Mouse (Mus musculus) lung, postnatal 14 days (tissue): ENCODE results near the gene Dip2a.

ENCODE experiments used
- DNase-seq: peaks from one replicate; pipeline ENCODE4 v3.0.0; 2021

Gene Dip2a

DNA sequence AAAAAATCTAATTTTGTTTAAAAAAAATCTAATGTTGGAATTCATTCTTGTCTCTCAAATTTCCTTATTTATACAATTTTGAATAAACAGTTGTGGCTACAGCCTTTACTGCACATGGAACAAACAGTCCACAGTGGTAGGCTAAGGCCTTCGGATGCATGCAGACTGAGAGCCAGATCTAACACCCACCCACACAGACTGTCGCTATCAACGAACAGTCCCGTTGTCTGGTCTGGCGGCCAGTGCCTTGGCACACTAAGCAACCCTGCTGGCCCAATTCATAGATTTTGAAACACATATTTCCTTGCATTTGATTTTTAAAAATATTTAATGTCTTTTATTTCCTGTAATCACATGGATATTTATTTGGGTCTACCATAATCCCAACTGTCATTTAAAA, 45.0 kb downstream of the Dip2a start:
- DNase-seq = peak; percentile 47

GRCm38 (mm10) chr10:76293222-76293621, 51.9 kb downstream of the Dip2a start:
- DNase-seq = no peak

- no peak for DNase-seq
Observed at GRCm38 (mm10) chr10:76289936-76290671, 55.0 kb downstream of the Dip2a start.

- no peak for DNase-seq
Observed at GRCm38 (mm10) chr10:76289052-76289451, 56.0 kb downstream of the Dip2a start.

DNA sequence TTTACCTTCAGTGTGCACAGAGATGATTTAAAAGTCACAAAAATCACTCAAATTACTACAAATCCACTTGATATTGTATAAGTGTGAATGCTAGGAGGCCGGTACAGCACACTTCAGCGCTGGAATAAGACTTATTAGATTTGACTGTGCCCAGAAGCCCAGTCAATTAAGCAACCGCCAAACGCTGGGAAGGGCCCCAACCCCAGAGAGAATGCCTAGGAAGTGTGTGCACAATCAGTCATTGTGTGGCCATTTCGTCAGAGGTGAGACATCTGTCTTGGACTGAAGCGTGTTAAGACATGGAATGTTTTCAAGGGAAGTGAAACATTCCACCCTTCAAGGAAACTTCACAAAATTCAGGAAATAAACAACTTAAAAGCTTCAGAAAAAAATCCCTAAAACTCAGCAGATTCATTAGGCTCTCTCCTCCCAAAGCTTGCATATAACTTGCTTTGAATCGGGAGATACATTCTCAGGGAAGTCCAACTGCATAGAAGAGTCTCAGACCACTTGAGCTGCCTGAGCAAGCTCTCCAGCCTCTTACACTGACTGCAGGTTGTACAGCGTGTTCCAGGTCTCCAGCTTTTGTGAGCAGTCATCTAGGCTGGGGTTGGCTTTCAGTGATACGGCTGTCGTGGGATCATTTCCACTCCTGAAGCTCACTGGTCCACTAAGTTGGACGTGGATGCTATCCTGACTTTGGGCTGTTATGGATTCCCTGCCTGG, 56.7 kb downstream of the Dip2a start:
- no peak for DNase-seq

- DNase-seq = no peak
Observed at GRCm38 (mm10) chr10:76278541-76279097, 66.5 kb downstream of the Dip2a start.

DNA sequence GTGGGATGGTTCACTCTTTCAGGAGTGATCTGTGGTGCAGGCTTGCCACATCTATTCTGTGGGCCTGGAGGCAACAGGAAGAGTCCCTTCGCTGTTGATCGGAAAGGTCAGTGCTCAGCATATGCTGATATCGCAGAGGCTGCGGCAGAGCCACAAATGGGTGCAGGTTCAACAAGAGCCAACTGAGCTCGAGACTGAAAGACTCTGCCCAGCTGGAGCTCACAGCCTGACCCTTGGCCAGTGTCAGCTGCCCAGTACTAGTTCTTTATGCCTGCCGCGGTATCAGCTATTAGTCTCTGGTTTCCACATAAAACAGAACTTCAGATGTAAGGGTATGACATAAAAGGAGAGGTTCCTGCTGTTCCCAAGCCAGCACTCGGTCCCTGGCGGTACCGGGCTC, 69.8 kb downstream of the Dip2a start:
- DNase-seq = no peak

DNA sequence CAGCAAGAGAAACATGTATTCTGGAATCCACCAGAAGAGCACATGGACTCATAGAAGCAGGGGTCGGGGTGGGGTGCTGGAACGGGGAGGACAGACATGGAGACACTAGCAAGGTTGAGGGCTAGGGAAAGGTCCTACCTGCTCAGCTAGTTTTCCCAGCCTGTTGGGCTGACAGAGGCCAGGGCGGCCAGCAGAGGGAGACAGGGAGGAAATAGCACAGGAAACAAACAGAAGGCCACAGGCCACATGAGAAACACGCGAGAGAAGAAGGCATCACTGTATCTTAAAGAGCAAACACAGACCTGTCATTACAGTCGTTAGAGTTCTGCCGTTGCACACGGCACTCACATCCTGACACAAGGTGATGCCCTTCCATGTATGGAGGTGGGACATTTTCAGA, 73.9 kb downstream of the Dip2a start:
- peak; percentile 57 for DNase-seq

GRCm38 (mm10) chr10:76262431-76262830, 82.7 kb downstream of the Dip2a start:
- DNase-seq = no peak

DNA sequence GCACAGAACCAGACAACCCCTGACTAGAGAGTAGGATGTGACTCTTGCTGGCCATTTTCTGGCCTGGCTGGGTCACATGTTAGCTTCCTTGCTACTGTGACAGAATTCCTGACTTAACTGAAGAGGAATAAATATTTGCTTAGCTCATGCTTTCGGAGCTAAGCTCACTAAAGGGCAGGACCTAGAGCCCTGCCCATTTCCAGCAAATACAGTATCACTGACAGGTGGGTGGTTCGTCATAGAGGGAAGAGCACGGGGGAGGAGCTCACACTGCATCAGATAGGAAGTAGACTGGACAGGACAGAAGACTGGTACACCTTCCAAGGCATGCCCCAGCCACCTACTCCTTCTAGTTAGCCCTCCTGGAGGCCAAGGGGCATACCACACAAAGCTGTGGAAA, 83.6 kb downstream of the Dip2a start:
- no peak for DNase-seq

- DNase-seq = peak; percentile 32
Observed at GRCm38 (mm10) chr10:76260358-76261059, 84.6 kb downstream of the Dip2a start.

GRCm38 (mm10) chr10:76259566-76260232, 85.4 kb downstream of the Dip2a start:
- no peak for DNase-seq

- DNase-seq = peak; percentile 78
Observed at GRCm38 (mm10) chr10:76257719-76258390, 87.2 kb downstream of the Dip2a start.

DNA sequence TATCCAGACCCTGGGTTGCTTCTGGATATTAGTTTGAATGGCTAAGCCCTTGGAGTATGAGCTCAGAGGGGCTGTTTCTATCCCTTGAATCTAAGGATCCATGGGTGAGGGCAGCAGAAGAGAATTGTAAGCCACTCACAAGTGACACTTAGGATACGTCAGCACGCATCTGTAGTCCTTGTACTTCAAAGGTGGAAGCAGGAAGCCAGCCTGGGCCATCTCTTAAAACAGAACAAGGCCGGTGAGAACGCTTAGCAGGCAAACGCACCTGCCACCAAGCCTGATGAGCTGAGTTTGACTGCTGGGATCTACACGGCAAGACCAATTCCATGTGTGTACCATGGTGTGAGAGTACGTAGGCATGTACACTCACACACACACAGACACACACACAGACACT, 87.9 kb downstream of the Dip2a start:
- DNase-seq = no peak

DNA sequence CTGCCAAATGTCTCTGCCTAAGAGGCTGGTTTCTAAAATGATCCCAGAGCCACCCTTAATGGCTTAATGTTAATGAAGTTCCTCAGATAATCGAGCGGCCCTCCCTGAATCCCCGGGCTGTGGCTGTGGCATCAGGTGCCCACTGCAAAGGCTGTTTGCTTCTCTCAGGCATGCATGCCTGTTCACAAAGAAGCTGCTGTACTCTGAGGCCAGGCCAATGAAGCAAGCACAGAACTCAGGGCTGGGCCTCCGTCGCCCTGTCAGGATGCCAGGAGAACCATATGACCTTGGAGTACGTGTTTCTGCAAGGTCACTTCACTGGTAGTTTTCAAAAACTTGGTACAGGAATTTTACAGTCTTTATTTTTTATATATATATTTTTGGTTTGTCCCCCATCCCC, 89.5 kb downstream of the Dip2a start:
- DNase-seq = no peak

DNA sequence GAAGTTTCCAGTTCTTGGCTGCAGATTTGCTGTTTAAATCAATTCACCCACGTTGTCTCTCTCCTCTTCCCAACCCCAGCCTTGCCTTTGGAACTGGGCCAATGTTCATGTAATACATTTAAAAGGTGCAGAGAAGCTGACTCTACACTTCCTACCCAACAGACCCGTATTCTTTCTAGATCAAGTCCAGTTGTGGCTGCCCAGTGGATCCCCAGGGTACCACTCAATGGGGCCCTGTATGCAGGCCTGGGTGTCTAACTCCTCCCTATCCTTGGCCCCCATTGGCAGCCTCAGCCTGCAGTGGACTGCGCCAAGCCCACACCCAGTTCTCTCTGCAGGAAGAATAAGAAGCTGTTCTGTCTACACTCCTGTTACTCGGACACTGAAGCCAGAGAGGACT, 91.6 kb downstream of the Dip2a start, which contains the start of gene S100b:
Gene S100b, plus strand, starts transcription at position 318 of the 400 bp plus-strand sequence.
- DNase-seq = peak; percentile 18

DNA sequence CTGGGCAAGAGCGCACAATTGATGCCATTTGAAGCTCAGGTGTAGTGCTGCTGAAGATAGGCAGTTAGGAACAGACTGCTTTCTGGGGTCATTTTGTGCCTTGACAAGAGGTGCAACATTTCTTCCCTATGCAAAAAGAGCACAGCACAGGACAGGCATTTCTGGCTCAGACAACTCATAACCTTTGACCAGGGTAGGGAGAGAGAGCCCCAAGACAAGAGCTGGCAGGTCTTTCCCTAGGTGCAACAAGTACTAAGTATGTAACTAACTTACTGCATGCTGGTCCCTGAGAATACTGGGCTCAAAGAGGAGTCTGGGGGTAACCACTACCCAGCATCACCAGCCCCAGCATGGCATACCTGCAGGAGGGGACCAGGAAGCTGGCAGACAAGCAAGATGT, 92.0 kb downstream of the Dip2a start:
- DNase-seq = no peak

DNA sequence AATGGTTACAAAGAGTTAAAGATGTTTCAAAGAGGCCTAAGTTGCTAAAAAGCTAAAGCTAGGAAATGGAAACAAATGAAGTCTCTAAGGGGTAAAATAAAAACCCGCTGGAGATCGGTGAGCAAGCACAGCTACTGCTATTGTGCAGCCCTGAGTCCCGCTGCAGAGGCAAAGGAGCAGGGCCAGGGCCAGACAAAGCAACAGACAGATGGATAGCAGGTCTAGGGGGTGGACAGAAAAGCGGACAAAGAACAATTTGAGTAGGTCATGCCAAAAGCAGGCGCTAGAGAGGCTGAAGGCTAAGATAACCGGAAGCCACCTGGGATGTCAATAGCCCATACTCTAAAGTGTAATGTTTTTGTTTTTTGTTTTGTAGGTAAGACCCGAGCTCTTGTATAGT, 94.2 kb downstream of the Dip2a start:
- no peak for DNase-seq

- no peak for DNase-seq
Observed at GRCm38 (mm10) chr10:76248647-76248968, 96.5 kb downstream of the Dip2a start.

GRCm38 (mm10) chr10:76247960-76248646, 97.0 kb downstream of the Dip2a start:
- no peak for DNase-seq

- DNase-seq = no peak
Observed at GRCm38 (mm10) chr10:76246601-76247000, 98.5 kb downstream of the Dip2a start.

- no peak for DNase-seq
Observed at GRCm38 (mm10) chr10:76245106-76245505, 100.0 kb downstream of the Dip2a start.
